Mouse (Mus musculus) forebrain, embryonic 14.5 days (tissue): ENCODE data around the gene Rasa3. TPM values are rescaled to one million over a fixed set of nuclear protein-coding genes. Genes with fewer than 3 reads are reported as not detected.

ENCODE experiments used
- ATAC-seq: fragments of 200-750 bp; cut with Nextera tagmentation; 2 replicates; pipeline ENCODE4 v1.8.0; 2017; ENCODE audit warnings: mild to moderate bottlenecking, moderate library complexity
- DNase-seq: peaks from one replicate; pipeline ENCODE4 v3.0.0-alpha.2; 2015; ENCODE audit warnings: low spot score
- H3K27ac ChIP-seq: fragments of 300-500 bp; sonication (generic); 2 replicates; pipeline ENCODE4 v1.5.1; 2014; ENCODE audit warnings: low read depth, mild to moderate bottlenecking, control low read depth, low read length, moderate library complexity
- H3K27me3 ChIP-seq: fragments of 300-500 bp; sonication (generic); replicated peaks from 2 replicates; pipeline ENCODE4 v1.6.1; 2014; ENCODE audit warnings: low read length, control low read depth, mixed read lengths; ENCODE audit not compliant: control insufficient read depth, insufficient read depth
- H3K36me3 ChIP-seq: fragments of 300-500 bp; sonication (generic); 2 replicates; pipeline ENCODE4 v1.6.1; 2014; ENCODE audit warnings: low read length, control low read depth; ENCODE audit not compliant: control insufficient read depth, insufficient read depth
- H3K4me1 ChIP-seq: fragments of 300-500 bp; sonication (generic); 2 replicates; pipeline ENCODE4 v1.6.1; 2014; ENCODE audit warnings: antibody characterized with exemption, low read length, control low read depth; ENCODE audit not compliant: control insufficient read depth, insufficient read depth
- H3K4me2 ChIP-seq: fragments of 300-500 bp; sonication (generic); 2 replicates; pipeline ENCODE4 v1.6.1; 2014; ENCODE audit warnings: mild to moderate bottlenecking, control low read depth, low read length
- H3K4me3 ChIP-seq: fragments of 300-500 bp; sonication (generic); 2 replicates; pipeline ENCODE4 v1.5.1; 2014; ENCODE audit warnings: low read depth, low read length, control low read depth
- H3K9ac ChIP-seq: fragments of 300-500 bp; sonication (generic); 2 replicates; pipeline ENCODE4 v1.6.1; 2014; ENCODE audit warnings: mild to moderate bottlenecking, low read length, control low read depth, moderate library complexity
- H3K9me3 ChIP-seq: fragments of 300-500 bp; sonication (generic); replicated peaks from 2 replicates; pipeline ENCODE4 v1.6.1; 2016; ENCODE audit warnings: low read length, control low read depth, mixed read lengths; ENCODE audit not compliant: control insufficient read depth
- WGBS: fragments of 180-500 bp; shearing (Covaris S2); extraction: QIAGEN DNeasy Blood & Tissue Kit; methylation state at CpG from one replicate; pipeline ENCODE4 v1.1.7; 2014; 5-methylcytosine and 5-hydroxymethylcytosine counted together
- polyA plus RNA-seq: library from polyadenylated mRNA; unstranded; fragments of >200 nt; fragmentation: Nextera tagmentation; extraction: Ambion mirVana; gene quantifications from 2 replicates; pipeline ENCODE4 v1.2.1, GENCODE M21; 2014

Gene Rasa3
- polyA plus RNA-seq, 1 experiment from 2014 or later = 17.3 TPM

GRCm38 (mm10) chr8:13608946-13609345 lies 68.5 kb downstream of the Rasa3 start:
- Histone ChIP-seq H3K4me3 (no peak overlapping the region), H3K9ac (no peak overlapping the region), H3K36me3 (peaks cover 12% of the 10 kb centered on the region; the same call in 1 of the 2 replicates), H3K27ac (no peak overlapping the region), H3K4me1 (no peaks in the 10 kb centered on the region), H3K27me3 (no peaks in the 10 kb centered on the region), H3K4me2 (no peak overlapping the region), H3K9me3 (no peaks in the 10 kb centered on the region)
- DNase-seq (no peak), ATAC-seq (no peak)
- 89% methylated on average over 6 of the region's 6 CpGs for WGBS

GRCm38 (mm10) chr8:13605920-13606480 lies 71.4 kb downstream of the Rasa3 start:
- H3K4me3 ChIP-seq = no peak overlapping the region
- H3K27me3 ChIP-seq = no peaks in the 10 kb centered on the region
- no peak overlapping the region for H3K4me2 ChIP-seq
- no peak for DNase-seq
- no peaks in the 10 kb centered on the region for H3K9me3 ChIP-seq
- 88% methylated on average over 7 of the region's 7 CpGs for WGBS
- ATAC-seq = no peak
- peaks cover 3% of the 10 kb centered on the region for H3K36me3 ChIP-seq
- no peak overlapping the region for H3K9ac ChIP-seq
- no peak overlapping the region for H3K27ac ChIP-seq
- no peaks in the 10 kb centered on the region for H3K4me1 ChIP-seq

GRCm38 (mm10) chr8:13602621-13603020 lies 74.8 kb downstream of the Rasa3 start:
- Histone ChIP-seq H3K9ac (no peak overlapping the region), H3K27ac (no peak overlapping the region), H3K4me2 (no peak overlapping the region), H3K4me1 (no peaks in the 10 kb centered on the region), H3K36me3 (peaks cover under 1% of the 10 kb centered on the region; the same call in 1 of the 2 replicates), H3K27me3 (no peaks in the 10 kb centered on the region), H3K9me3 (no peaks in the 10 kb centered on the region), H3K4me3 (no peak overlapping the region)
- ATAC-seq = no peak
- peak; percentile 46 for DNase-seq
- WGBS = 58% methylated on average over 8 of the region's 8 CpGs

GRCm38 (mm10) chr8:13601166-13601565 lies 76.2 kb downstream of the Rasa3 start:
- no peak for DNase-seq
- Histone ChIP-seq H3K4me1 (no peaks in the 10 kb centered on the region), H3K9me3 (no peaks in the 10 kb centered on the region), H3K27ac (no peak overlapping the region), H3K27me3 (no peaks in the 10 kb centered on the region), H3K4me2 (no peak overlapping the region), H3K36me3 (peaks cover 8% of the 10 kb centered on the region; the same call in 1 of the 2 replicates), H3K4me3 (no peak overlapping the region), H3K9ac (no peak overlapping the region)
- no peak for ATAC-seq
- WGBS = 94% methylated on average over 11 of the region's 11 CpGs

- no peaks in the 10 kb centered on the region for H3K4me1 ChIP-seq
- DNase-seq (no peak), ATAC-seq (no peak)
- H3K27ac ChIP-seq = no peak overlapping the region
- no peaks in the 10 kb centered on the region for H3K9me3 ChIP-seq
- no peak overlapping the region for H3K9ac ChIP-seq
- H3K36me3 ChIP-seq = peaks cover 8% of the 10 kb centered on the region; the same call in 1 of the 2 replicates
- H3K4me3 ChIP-seq = no peak overlapping the region
- 88% methylated on average over 10 of the region's 10 CpGs for WGBS
- no peaks in the 10 kb centered on the region for H3K27me3 ChIP-seq
- H3K4me2 ChIP-seq = no peak overlapping the region
Measured at GRCm38 (mm10) chr8:13600716-13601115, 76.7 kb downstream of the Rasa3 start.

- no peak for ATAC-seq
Measured at GRCm38 (mm10) chr8:13600204-13600603, 77.2 kb downstream of the Rasa3 start.

GRCm38 (mm10) chr8:13597777-13598176 lies 79.6 kb downstream of the Rasa3 start:
- H3K36me3 ChIP-seq = peaks cover 13% of the 10 kb centered on the region; the same call in 1 of the 2 replicates
- no peak overlapping the region for H3K27ac ChIP-seq
- H3K4me3 ChIP-seq = no peak overlapping the region
- DNase-seq (no peak), ATAC-seq (no peak)
- no peak overlapping the region for H3K9ac ChIP-seq
- H3K4me1 ChIP-seq = no peaks in the 10 kb centered on the region
- no peak overlapping the region for H3K4me2 ChIP-seq
- H3K27me3 ChIP-seq = no peaks in the 10 kb centered on the region
- H3K9me3 ChIP-seq = no peaks in the 10 kb centered on the region
- WGBS = 92% methylated on average over 6 of the region's 6 CpGs

More at GRCm38 (mm10) chr8:13600204-13600603, 77.2 kb downstream of the Rasa3 start:
- DNase-seq = no peak
- H3K36me3 ChIP-seq = peaks cover 8% of the 10 kb centered on the region; the same call in 1 of the 2 replicates
- no peak overlapping the region for H3K27ac ChIP-seq
- H3K4me1 ChIP-seq = no peaks in the 10 kb centered on the region
- H3K4me2 ChIP-seq = no peak overlapping the region
- H3K4me3 ChIP-seq = no peak overlapping the region
- whole genome bisulfite sequencing = 85% methylated on average over 7 of the region's 7 CpGs
- no peak overlapping the region for H3K9ac ChIP-seq
- no peaks in the 10 kb centered on the region for H3K27me3 ChIP-seq
- H3K9me3 ChIP-seq = no peaks in the 10 kb centered on the region

GRCm38 (mm10) chr8:13595861-13596260 lies 81.5 kb downstream of the Rasa3 start:
- 92% methylated on average over 6 of the region's 6 CpGs for WGBS
- no peaks in the 10 kb centered on the region for H3K9me3 ChIP-seq
- no peaks in the 10 kb centered on the region for H3K4me1 ChIP-seq
- no peak overlapping the region for H3K4me3 ChIP-seq
- ATAC-seq (no peak), DNase-seq (no peak)
- H3K27me3 ChIP-seq = no peaks in the 10 kb centered on the region
- no peak overlapping the region for H3K9ac ChIP-seq
- H3K27ac ChIP-seq = no peak overlapping the region
- H3K4me2 ChIP-seq = no peak overlapping the region
- peaks cover 13% of the 10 kb centered on the region; the same call in 1 of the 2 replicates for H3K36me3 ChIP-seq

- DNase-seq (no peak), ATAC-seq (no peak)
- H3K9me3 ChIP-seq = no peaks in the 10 kb centered on the region
- no peak overlapping the region for H3K4me3 ChIP-seq
- no peaks in the 10 kb centered on the region for H3K27me3 ChIP-seq
- 93% methylated on average over 11 of the region's 11 CpGs for WGBS
- peaks cover 13% of the 10 kb centered on the region; the same call in 1 of the 2 replicates for H3K36me3 ChIP-seq
- no peak overlapping the region for H3K4me2 ChIP-seq
- no peak overlapping the region for H3K9ac ChIP-seq
- H3K4me1 ChIP-seq = no peaks in the 10 kb centered on the region
- H3K27ac ChIP-seq = no peak overlapping the region
Measured at GRCm38 (mm10) chr8:13594884-13595323, 82.5 kb downstream of the Rasa3 start.
